Mouse (Mus musculus) stomach, postnatal 0 days (tissue): Measurements from ENCODE around the gene Olfr1094.

Experiments
- CTCF ChIP-seq: IDR thresholded peaks from 2 replicates; pipeline ENCODE4 v1.5.1; 2016; ENCODE audit warnings: antibody characterized with exemption, low read depth, mild to moderate bottlenecking, moderate library complexity
- EP300 ChIP-seq: optimal IDR thresholded peaks from 2 replicates; pipeline ENCODE3; 2016; ENCODE audit warnings: antibody characterized with exemption

DNA sequence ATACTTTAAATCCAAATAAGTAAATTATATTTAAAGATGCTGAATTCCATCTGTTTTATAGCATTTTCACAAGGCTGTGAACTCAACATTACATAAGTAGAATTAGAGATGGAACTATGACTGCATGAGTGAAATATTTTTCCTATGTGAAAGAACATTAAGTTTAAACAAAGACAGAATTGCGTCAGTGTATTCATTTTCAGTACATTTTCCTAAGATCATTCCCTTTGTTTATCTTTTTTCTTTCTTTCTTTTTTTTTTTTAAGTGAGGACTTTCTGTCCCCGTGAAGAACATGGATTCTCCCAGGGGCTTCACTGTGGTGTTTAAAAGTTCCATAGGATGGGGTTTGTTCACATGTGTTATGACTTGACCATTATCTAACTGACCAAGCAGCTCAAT lies 42.3 kb upstream of the Olfr1094 start, which contains the start of gene Olfr1093:
- TF ChIP-seq CTCF = no peak
- TF ChIP-seq EP300 = no peak
